Comparison of ENCODE assay signal across 10 mouse cellular contexts in the genomic region with DNA sequence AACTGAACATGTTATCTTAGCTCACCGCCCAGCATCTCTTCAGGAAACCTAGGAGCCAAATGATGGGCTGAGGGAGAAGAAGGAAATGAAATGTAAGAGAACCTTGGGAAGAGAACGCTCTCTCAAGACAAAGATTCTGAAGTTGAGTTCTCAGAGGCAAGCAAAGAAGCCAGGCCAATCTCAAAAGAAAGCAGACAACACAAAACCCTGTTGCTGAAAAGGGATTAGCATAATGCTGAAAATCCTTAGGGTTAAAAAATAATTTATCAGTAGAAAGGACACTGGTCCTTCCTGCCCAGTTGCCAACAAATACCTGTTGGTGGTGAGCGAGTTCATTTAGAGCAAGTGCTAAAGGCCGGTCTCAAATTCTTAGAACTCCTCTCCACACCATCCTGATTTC. TPM values are rescaled to one million over a fixed set of nuclear protein-coding genes. Genes with fewer than 3 reads are reported as not detected.
DNase-seq lines count a peak whose midpoint lies in the region; ATAC-seq and TF ChIP-seq lines count a peak whose summit lies in the region.
"Had no signal": no experiment of that assay in that cellular context is flagged by ENCODE, and none has a peak within 500 bp of the region (broad histone marks: within the 10 kb centered on the region; RNA-seq: fewer than 3 reads in every experiment).

No protein-coding gene starts in this region.

- H3K9ac ChIP-seq in lung, embryonic 16.5 days (ENCODE audit: low read length): peak overlapping the region; percentile 82
- peak overlapping the region; percentile 78; the same call in 1 of the 2 replicates for H3K9ac ChIP-seq in forebrain, embryonic 15.5 days (replicated peaks)
- H3K9ac ChIP-seq in limb, embryonic 14.5 days (ENCODE audit: low read depth, low read length, severe bottlenecking): peak overlapping the region; percentile 66
- peak overlapping the region; percentile 67; the same call in 1 of the 2 replicates for H3K9ac ChIP-seq in stomach, embryonic 14.5 days (replicated peaks; ENCODE audit: low read depth, low read length)

- peak overlapping the region; percentile 54 for H3K4me3 ChIP-seq in lung, embryonic 16.5 days (ENCODE audit: low read length)
- peak overlapping the region; percentile 54 for H3K4me3 ChIP-seq in forebrain, embryonic 15.5 days
- peak overlapping the region; percentile 42 for H3K4me3 ChIP-seq in limb, embryonic 14.5 days (replicated peaks; ENCODE audit: low read length)
- peak overlapping the region; percentile 50; the same call in 1 of the 2 replicates for H3K4me3 ChIP-seq in stomach, embryonic 14.5 days (ENCODE audit: low read depth, low read length)
- H3K4me3 ChIP-seq: myocyte had no signal

- no peak for TF ChIP-seq POLR2A in limb, embryonic 14.5 days (IDR thresholded peaks at IDR 0.05; ENCODE audit: borderline replicate concordance, extremely low read depth, insufficient read depth, insufficient read length)

- no peaks in the 10 kb centered on the region for H3K27me3 ChIP-seq in lung, embryonic 16.5 days (ENCODE audit: control insufficient read depth, insufficient read depth, low read depth, low read length)
- no peaks in the 10 kb centered on the region for H3K27me3 ChIP-seq in forebrain, embryonic 15.5 days
- H3K27me3 ChIP-seq in limb, embryonic 14.5 days (ENCODE audit: control insufficient read depth, insufficient read depth, low read length): no peaks in the 10 kb centered on the region
- H3K27me3 ChIP-seq in stomach, embryonic 14.5 days (ENCODE audit: control insufficient read depth, insufficient read depth, low read length): no peaks in the 10 kb centered on the region
- H3K27me3 ChIP-seq: Patski had no signal

- 0 out of 2 replicates have a peak, but pooled peaks cover 2% of the 10 kb centered on the region for H3K9me3 ChIP-seq in lung, embryonic 16.5 days (ENCODE audit: control insufficient read depth, low read length)
- H3K9me3 ChIP-seq in forebrain, embryonic 15.5 days: no peaks in the 10 kb centered on the region
- H3K9me3 ChIP-seq in limb, embryonic 14.5 days (ENCODE audit: control insufficient read depth, low read length): no peaks in the 10 kb centered on the region
- H3K9me3 ChIP-seq in stomach, embryonic 14.5 days (ENCODE audit: control insufficient read depth, low read depth, low read length): no peaks in the 10 kb centered on the region

- H3K36me3 ChIP-seq in lung, embryonic 16.5 days (ENCODE audit: control insufficient read depth, insufficient read depth, low read length): no peaks in the 10 kb centered on the region
- H3K36me3 ChIP-seq in forebrain, embryonic 15.5 days: no peaks in the 10 kb centered on the region
- H3K36me3 ChIP-seq in limb, embryonic 14.5 days (ENCODE audit: control insufficient read depth, insufficient read depth, low read length): peaks cover 12% of the 10 kb centered on the region
- no peaks in the 10 kb centered on the region; the same call in 1 of the 2 replicates for H3K36me3 ChIP-seq in stomach, embryonic 14.5 days (ENCODE audit: control insufficient read depth, insufficient read depth, low read length)

- ATAC-seq in lung, embryonic 16.5 days (ENCODE audit: low read depth): no peak
- ATAC-seq in forebrain, embryonic 15.5 days (replicated peaks): no peak
- no peak for ATAC-seq in limb, embryonic 14.5 days (ENCODE audit: low FRiP score, low read depth)
- no peak for ATAC-seq in stomach, embryonic 14.5 days (ENCODE audit: insufficient number of reproducible peaks, insufficient read depth, low FRiP score, low read depth)
- ATAC-seq: Patski had no signal

- WGBS in lung, embryonic 16.5 days: 56% methylated on average over 4 of the region's 4 CpGs
- WGBS in forebrain, embryonic 15.5 days: 25% methylated on average over 4 of the region's 4 CpGs
- WGBS in limb, embryonic 14.5 days: 31% methylated on average over 4 of the region's 4 CpGs
- 46% methylated on average over 4 of the region's 4 CpGs for WGBS in stomach, embryonic 14.5 days

- intact Hi-C loops in gastrocnemius, postnatal 36 days (cut with DNase I): no loop called here

- H3K27ac ChIP-seq in lung, embryonic 16.5 days (ENCODE audit: low read length): peak overlapping the region; percentile 82
- peak overlapping the region; percentile 84 for H3K27ac ChIP-seq in forebrain, embryonic 15.5 days (replicated peaks)
- H3K27ac ChIP-seq in limb, embryonic 14.5 days (replicated peaks; ENCODE audit: low read depth, low read length): peak overlapping the region; percentile 89
- peak overlapping the region; percentile 92 for H3K27ac ChIP-seq in stomach, embryonic 14.5 days (ENCODE audit: low read length)

- DNase-seq in lung, postnatal 4 days: no peak
- DNase-seq in limb, embryonic 14.5 days (ENCODE audit: low spot score): no peak
- no peak for DNase-seq in cerebellum, postnatal 14 days
- DNase-seq in gastrocnemius, postnatal 36 days: no peak
- DNase-seq in layer of hippocampus, postnatal 10 days (ENCODE audit: low spot score in 2 of 2): no peak

- peak overlapping the region; percentile 83 for H3K4me2 ChIP-seq in lung, embryonic 16.5 days (ENCODE audit: low read depth, low read length)
- peak overlapping the region; percentile 92 for H3K4me2 ChIP-seq in forebrain, embryonic 15.5 days (replicated peaks)
- peak overlapping the region; percentile 88 for H3K4me2 ChIP-seq in limb, embryonic 14.5 days (replicated peaks; ENCODE audit: low read depth, low read length, severe bottlenecking)
- peak overlapping the region; percentile 80 for H3K4me2 ChIP-seq in stomach, embryonic 14.5 days (replicated peaks; ENCODE audit: low read depth, low read length)

- peaks cover 61% of the 10 kb centered on the region for H3K4me1 ChIP-seq in lung, embryonic 16.5 days (replicated peaks; ENCODE audit: control insufficient read depth, insufficient read depth, low read length)
- H3K4me1 ChIP-seq in forebrain, embryonic 15.5 days: peaks cover 50% of the 10 kb centered on the region
- H3K4me1 ChIP-seq in limb, embryonic 14.5 days (ENCODE audit: control insufficient read depth, insufficient read depth, low read length): peaks cover 53% of the 10 kb centered on the region
- peaks cover 54% of the 10 kb centered on the region for H3K4me1 ChIP-seq in stomach, embryonic 14.5 days (ENCODE audit: control insufficient read depth, insufficient read depth, low read length)

RNA-seq across cellular contexts. Expression of gene Igf2bp1, which starts 15.3 kb away (rescaled TPM):
- 31.0 and 36.2 TPM in 2 replicates for polyA plus RNA-seq in lung, embryonic 16.5 days (2015; fragmentation: Nextera tagmentation; extraction: Ambion mirVana)
- polyA plus RNA-seq in forebrain, embryonic 15.5 days (2015; fragmentation: Nextera tagmentation; extraction: Ambion mirVana): 22.0 and 27.1 TPM in 2 replicates
- polyA plus RNA-seq in limb, embryonic 14.5 days (2012; rRNA removed): 22.4 and 22.8 TPM in 2 replicates
- polyA plus RNA-seq in limb, embryonic 14.5 days (2014; fragmentation: Nextera tagmentation; extraction: Ambion mirVana): 26.7 and 35.7 TPM in 2 replicates
- polyA plus RNA-seq in stomach, embryonic 14.5 days (2014; fragmentation: Nextera tagmentation; extraction: Ambion mirVana): 24.9 and 28.5 TPM in 2 replicates
- not detected for total RNA-seq in gastrocnemius, postnatal 36 days (2021)
- under 1 TPM; 0.47 to 0.50 TPM for total RNA-seq in layer of hippocampus, postnatal 10 days (2021)

RNA-seq across cellular contexts. Expression of gene Gip, which starts 33.9 kb away (rescaled TPM):
- not detected in 2 replicates for polyA plus RNA-seq in lung, embryonic 16.5 days (2015; fragmentation: Nextera tagmentation; extraction: Ambion mirVana)
- polyA plus RNA-seq in forebrain, embryonic 15.5 days (2015; fragmentation: Nextera tagmentation; extraction: Ambion mirVana): not detected in 2 replicates
- polyA plus RNA-seq in limb, embryonic 14.5 days (2012; rRNA removed): 0.18 TPM in 1 of 2 replicates, not detected in the other
- polyA plus RNA-seq in limb, embryonic 14.5 days (2014; fragmentation: Nextera tagmentation; extraction: Ambion mirVana): not detected in 2 replicates
- 1.1 TPM in 1 of 2 replicates, not detected in the other for polyA plus RNA-seq in stomach, embryonic 14.5 days (2014; fragmentation: Nextera tagmentation; extraction: Ambion mirVana)
- not detected for total RNA-seq in gastrocnemius, postnatal 36 days (2021)
- not detected for total RNA-seq in layer of hippocampus, postnatal 10 days (2021)
- polyA plus RNA-seq: myocyte, Patski had no signal

RNA-seq across cellular contexts. Expression of gene Snf8, which starts 44.3 kb away (rescaled TPM):
- 84.3 and 92.0 TPM in 2 replicates for polyA plus RNA-seq in lung, embryonic 16.5 days (2015; fragmentation: Nextera tagmentation; extraction: Ambion mirVana)
- polyA plus RNA-seq in forebrain, embryonic 15.5 days (2015; fragmentation: Nextera tagmentation; extraction: Ambion mirVana): 136 and 142 TPM in 2 replicates
- polyA plus RNA-seq in limb, embryonic 14.5 days (2012; rRNA removed): 30.5 and 41.6 TPM in 2 replicates
- 39.4 and 40.0 TPM in 2 replicates for polyA plus RNA-seq in limb, embryonic 14.5 days (2014; fragmentation: Nextera tagmentation; extraction: Ambion mirVana)
- 34.6 and 35.5 TPM in 2 replicates for polyA plus RNA-seq in stomach, embryonic 14.5 days (2014; fragmentation: Nextera tagmentation; extraction: Ambion mirVana)
- 10 to 100 TPM; 26.5 to 30.1 TPM for total RNA-seq in gastrocnemius, postnatal 36 days (2021)
- total RNA-seq in layer of hippocampus, postnatal 10 days (2021): 10 to 100 TPM; 91.6 to 93.2 TPM
